Mouse (Mus musculus) CH12.LX (cell line): ENCODE results near the gene Aff3. TPM values are rescaled to one million over a fixed set of nuclear protein-coding genes. Genes with fewer than 3 reads are reported as not detected.

ENCODE experiments used
- DNase-seq: peaks from one replicate; pipeline ENCODE4 v3.0.0-alpha.2; 2013; ENCODE audit errors: extremely low read depth
- H3K27ac ChIP-seq: 2 replicates; pipeline ENCODE4 v1.5.1; 2012; ENCODE audit warnings: low read depth, mild to moderate bottlenecking, control low read depth, moderate library complexity; ENCODE audit not compliant: insufficient read depth
- H3K27me3 ChIP-seq: replicated peaks from 2 replicates; pipeline ENCODE3; 2012; ENCODE audit warnings: inconsistent platforms
- H3K36me3 ChIP-seq, 2 experiments: replicated peaks in 1 of 2; 2 replicates each; pipeline versions ENCODE3 to v1.6.1; 2012; ENCODE audit warnings: inconsistent platforms in 1 of 2, low read length in 1 of 2, mild to moderate bottlenecking in 1 of 2, mixed read lengths in 1 of 2, moderate library complexity in 1 of 2; ENCODE audit not compliant: control insufficient read depth in 1 of 2, insufficient read depth in 1 of 2
- H3K4me1 ChIP-seq, 2 experiments: 2 replicates each; pipeline ENCODE4 v1.6.1; 2012; ENCODE audit warnings: inconsistent platforms in 1 of 2, moderate library complexity in 1 of 2; ENCODE audit not compliant: insufficient read depth in 2 of 2, control insufficient read depth in 1 of 2
- H3K4me2 ChIP-seq: 2 replicates; pipeline ENCODE4 v1.6.1; 2012; ENCODE audit warnings: low read depth, mild to moderate bottlenecking, control low read depth; ENCODE audit not compliant: poor library complexity, insufficient read depth, severe bottlenecking
- H3K4me3 ChIP-seq, 3 experiments: fragments of 150-350 bp in 1 of 3; sonication (generic) in 1 of 3; replicated peaks in 1 of 3; 2 replicates each; pipeline versions ENCODE3 to v1.5.1; 2011 to 2012; ENCODE audit warnings: low read depth in 2 of 3, low read length in 2 of 3, mild to moderate bottlenecking in 2 of 3, moderate library complexity in 2 of 3, control low read depth in 1 of 3, improper control_type of control experiment in 1 of 3, inconsistent platforms in 1 of 3, mixed read lengths in 1 of 3; ENCODE audit not compliant: poor library complexity in 1 of 3
- H3K79me2 ChIP-seq: replicated peaks from 2 replicates; pipeline ENCODE4 v1.6.1; 2012; ENCODE audit warnings: mild to moderate bottlenecking, moderate library complexity; ENCODE audit not compliant: control insufficient read depth, poor library complexity, insufficient read depth, severe bottlenecking; ENCODE audit errors: extremely low read depth
- H3K9ac ChIP-seq: 2 replicates; pipeline ENCODE4 v1.6.1; 2012; ENCODE audit warnings: low read depth, mild to moderate bottlenecking, control low read depth, moderate library complexity; ENCODE audit not compliant: insufficient read depth
- H3K9me3 ChIP-seq: replicated peaks from 2 replicates; pipeline ENCODE3; 2012; ENCODE audit warnings: low read length, inconsistent platforms, mixed read lengths
- BHLHE40 ChIP-seq: IDR thresholded peaks from 2 replicates; pipeline ENCODE4 v1.6.1; 2011; ENCODE audit warnings: mild to moderate bottlenecking, low read depth, low read length, improper control_type of control experiment
- CHD1 ChIP-seq: IDR thresholded peaks from 2 replicates; pipeline ENCODE4 v1.6.1; 2012; ENCODE audit warnings: low read depth, low read length, improper control_type of control experiment, inconsistent platforms
- CHD2 ChIP-seq: IDR thresholded peaks from 2 replicates; pipeline ENCODE4 v1.6.1; 2011; ENCODE audit warnings: low read length, improper control_type of control experiment
- CTCF ChIP-seq, 2 experiments: IDR thresholded peaks in 1 of 2; conservative IDR thresholded peaks in 1 of 2; 2 replicates each; pipeline ENCODE4 v1.5.1; 2011 to 2012; ENCODE audit warnings: low read depth in 2 of 2, low read length in 2 of 2, improper control_type of control experiment in 1 of 2, inconsistent platforms in 1 of 2, mild to moderate bottlenecking in 1 of 2, moderate library complexity in 1 of 2
- E2F4 ChIP-seq: IDR thresholded peaks from 2 replicates; pipeline ENCODE4 v1.6.1; 2011; ENCODE audit warnings: low read depth, low read length, improper control_type of control experiment; ENCODE audit not compliant: insufficient replicate concordance
- ELF1 ChIP-seq: IDR thresholded peaks from 2 replicates; pipeline ENCODE4 v1.6.1; 2014; ENCODE audit warnings: low read depth, mild to moderate bottlenecking, inconsistent platforms, low read length, improper control_type of control experiment
- EP300 ChIP-seq: IDR thresholded peaks from 2 replicates; pipeline ENCODE4 v1.6.1; 2011; ENCODE audit warnings: low read length, improper control_type of control experiment
- ETS1 ChIP-seq: conservative IDR thresholded peaks from 2 replicates; pipeline ENCODE4 v1.6.1; 2012; ENCODE audit warnings: low read depth, mild to moderate bottlenecking, inconsistent platforms, low read length, improper control_type of control experiment, moderate library complexity
- GABPA ChIP-seq: IDR thresholded peaks from 2 replicates; pipeline ENCODE4 v1.6.1; 2012; ENCODE audit warnings: low read depth, low read length, improper control_type of control experiment, inconsistent platforms; ENCODE audit not compliant: insufficient replicate concordance
- HCFC1 ChIP-seq: IDR thresholded peaks from 2 replicates; pipeline ENCODE4 v1.6.1; 2012; ENCODE audit warnings: low read depth, mild to moderate bottlenecking, inconsistent platforms, low read length, improper control_type of control experiment
- IRF4 ChIP-seq: IDR thresholded peaks from 2 replicates; pipeline ENCODE4 v1.6.1; 2014; ENCODE audit warnings: low read depth, mild to moderate bottlenecking, inconsistent platforms, low read length, improper control_type of control experiment
- JUN ChIP-seq: IDR thresholded peaks from 2 replicates; pipeline ENCODE4 v1.6.1; 2011; ENCODE audit warnings: low read depth, mild to moderate bottlenecking, low read length, improper control_type of control experiment, moderate library complexity; ENCODE audit not compliant: insufficient read depth
- JUND ChIP-seq: conservative IDR thresholded peaks from 2 replicates; pipeline ENCODE4 v1.6.1; 2011; ENCODE audit warnings: low read depth, low read length, improper control_type of control experiment
- KAT2A ChIP-seq: IDR thresholded peaks from 2 replicates; pipeline ENCODE4 v1.6.1; 2012; ENCODE audit warnings: low read length, improper control_type of control experiment, inconsistent platforms; ENCODE audit not compliant: insufficient replicate concordance
- MAFK ChIP-seq: IDR thresholded peaks from 2 replicates; pipeline ENCODE4 v1.6.1; 2011; ENCODE audit warnings: low read length, improper control_type of control experiment; ENCODE audit not compliant: insufficient replicate concordance
- MAX ChIP-seq: IDR thresholded peaks from 2 replicates; pipeline ENCODE4 v1.6.1; 2011; ENCODE audit warnings: low read length, improper control_type of control experiment
- MAZ ChIP-seq: IDR thresholded peaks from 2 replicates; pipeline ENCODE4 v1.6.1; 2012; ENCODE audit warnings: low read depth, mild to moderate bottlenecking, inconsistent platforms, low read length, improper control_type of control experiment, moderate library complexity
- MEF2A ChIP-seq: IDR thresholded peaks from 2 replicates; pipeline ENCODE4 v1.6.1; 2014; ENCODE audit warnings: low read depth, mild to moderate bottlenecking, inconsistent platforms, low read length, improper control_type of control experiment, borderline replicate concordance
- MXI1 ChIP-seq: IDR thresholded peaks from 2 replicates; pipeline ENCODE4 v1.6.1; 2011; ENCODE audit warnings: mild to moderate bottlenecking, low read depth, low read length, improper control_type of control experiment
- MYC ChIP-seq: IDR thresholded peaks from 2 replicates; pipeline ENCODE4 v1.6.1; 2011; ENCODE audit warnings: low read depth, mild to moderate bottlenecking, improper control_type of control experiment, low read length
- NELFE ChIP-seq: IDR thresholded peaks from 2 replicates; pipeline ENCODE4 v1.6.1; 2011; ENCODE audit warnings: low read depth, low read length, improper control_type of control experiment
- NRF1 ChIP-seq: IDR thresholded peaks from 2 replicates; pipeline ENCODE4 v1.6.1; 2014; ENCODE audit warnings: low read depth, mild to moderate bottlenecking, inconsistent platforms, low read length, improper control_type of control experiment, moderate library complexity
- PAX5 ChIP-seq: IDR thresholded peaks from 2 replicates; pipeline ENCODE4 v1.6.1; 2012; ENCODE audit warnings: low read length, inconsistent platforms, mixed read lengths
- POLR2A ChIP-seq: IDR thresholded peaks from 2 replicates; pipeline ENCODE4 v1.6.1; 2011; ENCODE audit warnings: low read depth, mild to moderate bottlenecking, improper control_type of control experiment, low read length
- POLR2AphosphoS2 ChIP-seq: IDR thresholded peaks from 2 replicates; pipeline ENCODE4 v1.6.1; 2011; ENCODE audit warnings: low read depth, low read length, improper control_type of control experiment
- RAD21 ChIP-seq: IDR thresholded peaks from 2 replicates; pipeline ENCODE4 v1.6.1; 2011; ENCODE audit warnings: low read depth, mild to moderate bottlenecking, low read length, improper control_type of control experiment, moderate library complexity
- RCOR1 ChIP-seq: conservative IDR thresholded peaks from 2 replicates; pipeline ENCODE4 v1.6.1; 2012; ENCODE audit warnings: low read depth, mild to moderate bottlenecking, inconsistent platforms, low read length, improper control_type of control experiment
- SIN3A ChIP-seq: IDR thresholded peaks from 2 replicates; pipeline ENCODE4 v1.6.1; 2012; ENCODE audit warnings: low read length, improper control_type of control experiment, inconsistent platforms
- SMC3 ChIP-seq: IDR thresholded peaks from 2 replicates; pipeline ENCODE4 v1.6.1; 2011; ENCODE audit warnings: low read depth, low read length, improper control_type of control experiment
- TBP ChIP-seq: conservative IDR thresholded peaks from 2 replicates; pipeline ENCODE4 v1.6.1; 2011; ENCODE audit warnings: low read depth, low read length, improper control_type of control experiment
- TCF12 ChIP-seq: IDR thresholded peaks from 2 replicates; pipeline ENCODE4 v1.6.1; 2014; ENCODE audit warnings: low read depth, mild to moderate bottlenecking, inconsistent platforms, low read length, improper control_type of control experiment
- UBTF ChIP-seq: IDR thresholded peaks from 2 replicates; pipeline ENCODE4 v1.6.1; 2012; ENCODE audit warnings: low read depth, mild to moderate bottlenecking, inconsistent platforms, low read length, improper control_type of control experiment, moderate library complexity
- USF1 ChIP-seq: IDR thresholded peaks from 2 replicates; pipeline ENCODE4 v1.6.1; 2014; ENCODE audit warnings: low read depth, mild to moderate bottlenecking, inconsistent platforms, low read length, improper control_type of control experiment
- USF2 ChIP-seq: conservative IDR thresholded peaks from 2 replicates; pipeline ENCODE4 v1.6.1; 2011; ENCODE audit warnings: low read depth, low read length, improper control_type of control experiment
- ZC3H11A ChIP-seq: IDR thresholded peaks from 2 replicates; pipeline ENCODE4 v1.6.1; 2012; ENCODE audit warnings: low read depth, mild to moderate bottlenecking, inconsistent platforms, low read length, improper control_type of control experiment
- ZKSCAN1 ChIP-seq: IDR thresholded peaks from 2 replicates; pipeline ENCODE4 v1.6.1; 2012; ENCODE audit warnings: low read depth, inconsistent platforms, low read length, improper control_type of control experiment, borderline replicate concordance
- ZMIZ1 ChIP-seq: IDR thresholded peaks from 2 replicates; pipeline ENCODE4 v1.6.1; 2012; ENCODE audit warnings: low read depth, mild to moderate bottlenecking, inconsistent platforms, low read length, improper control_type of control experiment
- ZNF384 ChIP-seq: IDR thresholded peaks from 2 replicates; pipeline ENCODE4 v1.6.1; 2012; ENCODE audit warnings: low read depth, low read length, improper control_type of control experiment, inconsistent platforms
- dilution Hi-C: fragments of 300-500 bp; cut with MboI; formaldehyde crosslinking; loops from 2 replicates; pipeline ENCODE4 v1.14.3; 2020; ENCODE audit warnings: low sequenced_read_pairs; ENCODE audit not compliant: extremely low pct_unique_long_range_greater_than_20kb, extremely low pct_ligation_motif_present
- in situ Hi-C: fragments of 300-500 bp; cut with MboI; formaldehyde crosslinking; loops from 3 replicates; pipeline ENCODE4 v1.14.3; 2019; ENCODE audit warnings: low sequenced_read_pairs, low pct_ligation_motif_present, low pct_unique_long_range_greater_than_20kb, mixed read lengths
- polyA plus RNA-seq: library from polyadenylated mRNA; unstranded; fragments of >175 nt; gene quantifications from 2 replicates; pipeline ENCODE4 v1.2.1, GENCODE M21; 2012; ENCODE audit warnings: low read depth; ENCODE audit not compliant: insufficient read length
- total RNA-seq, 2 experiments: library from RNA; depleted of rRNA; stranded (reverse); fragments of 300-350 nt in 1 of 2; fragments of >200 nt in 1 of 2; gene quantifications; 2 replicates each; pipeline ENCODE4 v1.2.3; 2012 to 2014

Aff3 gene
- total and polyA plus RNA-seq, 3 experiments = 5.1 to 29.9 (median 7.7) TPM

GRCm38 (mm10) chr1:38129501-38130267, 535.1 kb downstream of the Aff3 start, which contains the start of gene Rev1:
Gene Rev1 (minus strand): TSS chr1:38129801.
- peak within 1 kb of the TSS; percentile 86 for H3K9ac ChIP-seq
- H3K79me2 ChIP-seq = peaks cover 33% of the 10 kb centered on the region
- peak; percentile 79 for DNase-seq
- H3K9me3 ChIP-seq = no peaks in the 10 kb centered on the region
- peak within 1 kb of the TSS; percentile 70 to 93 (median 88) for H3K4me3 ChIP-seq
- peak within 1 kb of the TSS; percentile 79 for H3K27ac ChIP-seq
- H3K36me3 ChIP-seq = peaks cover 2 to 5% of the 10 kb centered on the region in 2 experiments
- H3K4me2 ChIP-seq = peak within 1 kb of the TSS; percentile 98
- peaks cover 8 to 42% of the 10 kb centered on the region in 2 experiments for H3K4me1 ChIP-seq
- TF ChIP-seq MEF2A (peak; percentile 48; the same call in 1 of the 2 replicates), MXI1 (peak; percentile 91), POLR2A (peak; percentile 60), PAX5 (no peak), ETS1 (no peak), JUN (no peak), UBTF (peak; percentile 76; the same call in 1 of the 2 replicates), ZMIZ1 (no peak), MAX (peak; percentile 89), USF2 (no peak; the same call in 1 of the 2 replicates), KAT2A (no peak), USF1 (peak; percentile 80), E2F4 (0 out of 2 replicates have a peak, but pooled peaks have one; percentile 85), MAFK (no peak), POLR2AphosphoS2 (0 out of 2 replicates have a peak, but pooled peaks have one; percentile 43), TBP (no peak), RCOR1 (no peak), IRF4 (peak; percentile 64; the same call in 1 of the 2 replicates), MAZ (no peak; the same call in 1 of the 2 replicates), CHD2 (no peak), SIN3A (peak; percentile 84; the same call in 1 of the 2 replicates), CHD1 (no peak), TCF12 (peak; percentile 61; the same call in 1 of the 2 replicates), ELF1 (peak; percentile 27; the same call in 1 of the 2 replicates), NRF1 (peak; percentile 86), BHLHE40 (peak; percentile 96), ZNF384 (no peak), ZKSCAN1 (no peak), RAD21 (peak; percentile 68), JUND (no peak), CTCF (conservative IDR thresholded peaks at IDR 0.05 in 1 of 2, IDR thresholded peaks at IDR 0.05 in 1 of 2; ENCODE audit: low read depth in 2 of 2, low read length in 2 of 2) (peak; percentile 28 to 81; a peak in 3 of 4 replicates), HCFC1 (no peak; the same call in 1 of the 2 replicates), MYC (peak; percentile 87), ZC3H11A (no peak), GABPA (no peak), NELFE (peak; percentile 49), SMC3 (peak; percentile 50), EP300 (no peak)
- in situ Hi-C loops = loop anchor here (10.0 kb wide), 2 partner anchors 125 to 255 kb away; partner anchors contain the start of gene Lipt1
- dilution Hi-C loops = no loop called here
- H3K27me3 ChIP-seq = no peaks in the 10 kb centered on the region
